19 mouse cellular contexts compared by ENCODE assay signal in the genomic region with DNA sequence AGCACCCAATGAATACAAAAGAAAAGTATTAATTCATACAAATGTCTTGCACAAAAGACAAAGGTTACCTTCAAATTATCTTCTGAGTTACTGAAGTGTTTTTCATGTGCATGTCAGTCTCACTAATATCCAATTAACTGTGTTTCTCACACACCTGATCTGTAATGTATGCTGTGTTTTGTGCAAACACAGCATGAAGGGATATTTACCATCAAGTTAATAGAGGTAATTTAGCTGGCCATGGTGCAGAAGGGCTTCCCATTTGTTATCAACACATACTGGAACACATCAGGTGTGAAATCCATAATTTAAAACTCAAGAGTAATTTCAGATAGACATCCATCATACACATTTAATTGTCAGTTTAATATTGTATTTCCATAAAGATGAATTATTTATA.
"Had no signal": no experiment of that assay in that cellular context is flagged by ENCODE, and none has a peak within 500 bp of the region (broad histone marks: within the 10 kb centered on the region; RNA-seq: fewer than 3 reads in every experiment).

No protein-coding gene starts in this region.

- H3K9me3 ChIP-seq: limb, embryonic 10.5 days; limb, embryonic 13.5 days; liver, embryonic 12.5 days; liver, embryonic 15.5 days; lung, embryonic 15.5 days; megakaryocyte, embryonic 14.5 days; midbrain, embryonic 10.5 days; midbrain, embryonic 13.5 days had no signal

- H3K27me3 ChIP-seq: limb, embryonic 13.5 days; liver, embryonic 12.5 days; liver, embryonic 15.5 days; lung, embryonic 15.5 days; megakaryocyte, embryonic 14.5 days; midbrain, embryonic 13.5 days had no signal

- ATAC-seq: liver, embryonic 12.5 days; midbrain, embryonic 13.5 days; midbrain, embryonic 16.5 days had no signal

- H3K4me1 ChIP-seq: limb, embryonic 13.5 days; liver, embryonic 12.5 days; liver, embryonic 15.5 days; lung, embryonic 15.5 days; megakaryocyte, embryonic 14.5 days; midbrain, embryonic 10.5 days; midbrain, embryonic 13.5 days had no signal

- H3K9ac ChIP-seq: limb, embryonic 13.5 days; liver, embryonic 12.5 days; liver, embryonic 15.5 days; lung, embryonic 15.5 days; midbrain, embryonic 13.5 days had no signal

- H3K4me2 ChIP-seq: limb, embryonic 13.5 days; liver, embryonic 12.5 days; liver, embryonic 15.5 days; lung, embryonic 15.5 days; midbrain, embryonic 13.5 days had no signal

- H3K4me3 ChIP-seq: limb, embryonic 10.5 days; limb, embryonic 13.5 days; liver, embryonic 12.5 days; liver, embryonic 15.5 days; lung, embryonic 15.5 days; megakaryocyte, embryonic 14.5 days; midbrain, embryonic 10.5 days; midbrain, embryonic 13.5 days; myocyte had no signal

- H3K27ac ChIP-seq: limb, embryonic 10.5 days; limb, embryonic 13.5 days; liver, embryonic 12.5 days; liver, embryonic 15.5 days; lung, embryonic 15.5 days; midbrain, embryonic 10.5 days; midbrain, embryonic 13.5 days had no signal

- DNase-seq: kidney, adult 9 months; kidney, postnatal 14 days; kidney, postnatal 4 days; liver; lung, adult 18-20 months; lung, postnatal 10 days; lung, postnatal 36 days; thymus, adult 18-20 months; thymus, postnatal 36 days had no signal

- H3K36me3 ChIP-seq: limb, embryonic 10.5 days; limb, embryonic 13.5 days; liver, embryonic 12.5 days; liver, embryonic 15.5 days; lung, embryonic 15.5 days; midbrain, embryonic 10.5 days; midbrain, embryonic 13.5 days had no signal
